Mouse (Mus musculus) liver, embryonic 12.5 days (tissue): Measurements from ENCODE around the gene Tet3. TPM values are rescaled to one million over a fixed set of nuclear protein-coding genes. Genes with fewer than 3 reads are reported as not detected.

ENCODE experiments used
- ATAC-seq: fragments of 200-750 bp; cut with Nextera tagmentation; 2 replicates; pipeline ENCODE4 v1.8.0; 2017; ENCODE audit warnings: moderate number of reproducible peaks, mild to moderate bottlenecking, moderate library complexity
- H3K27ac ChIP-seq: fragments of 300-500 bp; sonication (generic); 2 replicates; pipeline ENCODE4 v1.5.1; 2016; ENCODE audit warnings: mild to moderate bottlenecking
- H3K27me3 ChIP-seq: fragments of 300-500 bp; sonication (generic); replicated peaks from 2 replicates; pipeline ENCODE4 v1.6.1; 2016; ENCODE audit warnings: mild to moderate bottlenecking, moderate library complexity
- H3K36me3 ChIP-seq: fragments of 300-500 bp; sonication (generic); 2 replicates; pipeline ENCODE4 v1.6.1; 2016; ENCODE audit warnings: mild to moderate bottlenecking, moderate library complexity
- H3K4me1 ChIP-seq: fragments of 300-500 bp; sonication (generic); 2 replicates; pipeline ENCODE4 v1.6.1; 2016
- H3K4me2 ChIP-seq: fragments of 300-500 bp; sonication (generic); 2 replicates; pipeline ENCODE4 v1.6.1; 2016; ENCODE audit warnings: mild to moderate bottlenecking, moderate library complexity
- H3K4me3 ChIP-seq: fragments of 300-500 bp; sonication (generic); 2 replicates; pipeline ENCODE4 v1.5.1; 2016; ENCODE audit warnings: mild to moderate bottlenecking, moderate library complexity
- H3K9ac ChIP-seq: fragments of 300-500 bp; sonication (generic); 2 replicates; pipeline ENCODE4 v1.6.1; 2016; ENCODE audit warnings: mild to moderate bottlenecking, moderate library complexity
- H3K9me3 ChIP-seq: fragments of 300-500 bp; sonication (generic); replicated peaks from 2 replicates; pipeline ENCODE4 v1.6.1; 2016; ENCODE audit warnings: mild to moderate bottlenecking, moderate library complexity
- WGBS: fragments of 180-500 bp; shearing (Covaris S2); methylation state at CpG from one replicate; pipeline ENCODE4 v1.1.7; 2016; ENCODE audit not compliant: insufficient replicate concordance; 5-methylcytosine and 5-hydroxymethylcytosine counted together
- polyA plus RNA-seq: library from polyadenylated mRNA; unstranded; fragments of >200 nt; fragmentation: Nextera tagmentation; extraction: Ambion mirVana; gene quantifications from 2 replicates; pipeline ENCODE4 v1.2.1, GENCODE M21; 2016

Gene Tet3
- polyA plus RNA-seq, 1 experiment from 2014 or later, result 12.1 TPM

- ATAC-seq, result peak; percentile 100
Observed at GRCm38 (mm10) chr6:83381510-83382491, 77.1 kb downstream of the Tet3 start.

GRCm38 (mm10) chr6:83373704-83374300 is 85.1 kb downstream of the Tet3 start:
- Histone ChIP-seq H3K36me3 (peaks cover 99% of the 10 kb centered on the region), H3K9ac (no peak overlapping the region), H3K27me3 (no peaks in the 10 kb centered on the region), H3K4me2 (no peak overlapping the region), H3K9me3 (no peaks in the 10 kb centered on the region), H3K27ac (no peak overlapping the region), H3K4me1 (no peaks in the 10 kb centered on the region), H3K4me3 (no peak overlapping the region)
- ATAC-seq, result no peak
- WGBS, result 78% methylated on average over 9 of the region's 9 CpGs

More at GRCm38 (mm10) chr6:83381510-83382491, 77.1 kb downstream of the Tet3 start:
- Histone ChIP-seq H3K27ac (peak overlapping the region; percentile 70), H3K36me3 (peaks cover 95% of the 10 kb centered on the region), H3K4me3 (no peak overlapping the region), H3K27me3 (no peaks in the 10 kb centered on the region), H3K9ac (0 out of 2 replicates have a peak overlapping the region, but pooled peaks have one; percentile 40), H3K4me1 (peaks cover 28% of the 10 kb centered on the region), H3K4me2 (peak overlapping the region; percentile 42), H3K9me3 (no peaks in the 10 kb centered on the region)
- 42% methylated on average over 10 of the region's 10 CpGs for WGBS

- no peak overlapping the region for H3K27ac ChIP-seq
- H3K4me2 ChIP-seq, result no peak overlapping the region
- ATAC-seq, result no peak
- H3K4me1 ChIP-seq, result no peaks in the 10 kb centered on the region
- 73% methylated on average over 3 of the region's 3 CpGs for WGBS
- H3K4me3 ChIP-seq, result no peak overlapping the region
- H3K9me3 ChIP-seq, result no peaks in the 10 kb centered on the region
- no peaks in the 10 kb centered on the region for H3K27me3 ChIP-seq
- H3K9ac ChIP-seq, result no peak overlapping the region
- H3K36me3 ChIP-seq, result peaks cover 98% of the 10 kb centered on the region
Observed at GRCm38 (mm10) chr6:83371350-83371749, 87.5 kb downstream of the Tet3 start.

- 88% methylated on average over 21 of the region's 21 CpGs for WGBS
- no peak for ATAC-seq
- Histone ChIP-seq H3K9me3 (no peaks in the 10 kb centered on the region), H3K4me2 (no peak overlapping the region), H3K27ac (no peak overlapping the region), H3K27me3 (no peaks in the 10 kb centered on the region), H3K9ac (no peak overlapping the region), H3K4me3 (no peak overlapping the region), H3K4me1 (no peaks in the 10 kb centered on the region), H3K36me3 (peaks cover 94% of the 10 kb centered on the region)
Observed at GRCm38 (mm10) chr6:83370316-83370965, 88.4 kb downstream of the Tet3 start.

- peaks cover 21% of the 10 kb centered on the region for H3K4me1 ChIP-seq
- no peaks in the 10 kb centered on the region for H3K9me3 ChIP-seq
- peaks cover 67% of the 10 kb centered on the region for H3K36me3 ChIP-seq
- H3K27ac ChIP-seq, result no peak overlapping the region
- H3K4me3 ChIP-seq, result no peak overlapping the region
- H3K4me2 ChIP-seq, result no peak overlapping the region
- no peaks in the 10 kb centered on the region for H3K27me3 ChIP-seq
- ATAC-seq, result no peak
- no peak overlapping the region for H3K9ac ChIP-seq
- WGBS, result 83% methylated on average over 12 of the region's 12 CpGs
Observed at GRCm38 (mm10) chr6:83363075-83363474, 95.8 kb downstream of the Tet3 start.

- Histone ChIP-seq H3K9me3 (no peaks in the 10 kb centered on the region), H3K36me3 (peaks cover 68% of the 10 kb centered on the region), H3K27ac (0 out of 2 replicates have a peak overlapping the region, but pooled peaks have one; percentile 31), H3K9ac (no peak overlapping the region), H3K4me1 (peaks cover 27% of the 10 kb centered on the region), H3K4me2 (no peak overlapping the region), H3K4me3 (no peak overlapping the region), H3K27me3 (no peaks in the 10 kb centered on the region)
- ATAC-seq, result 0 out of 2 replicates have a peak, but pooled peaks have one; percentile 28
- 38% methylated on average over 11 of the region's 11 CpGs for WGBS
Observed at GRCm38 (mm10) chr6:83361523-83362248, 97.2 kb downstream of the Tet3 start.

- Histone ChIP-seq H3K4me1 (peaks cover 62% of the 10 kb centered on the region), H3K27me3 (no peaks in the 10 kb centered on the region), H3K4me3 (no peak overlapping the region), H3K27ac (peak overlapping the region; percentile 5; the same call in 1 of the 2 replicates), H3K4me2 (no peak overlapping the region), H3K9me3 (no peaks in the 10 kb centered on the region), H3K9ac (no peak overlapping the region), H3K36me3 (peaks cover 92% of the 10 kb centered on the region)
- no peak for ATAC-seq
- 87% methylated on average over 10 of the region's 10 CpGs for WGBS
Observed at GRCm38 (mm10) chr6:83357436-83357835, 101.4 kb downstream of the Tet3 start.

- H3K4me3 ChIP-seq, result no peak overlapping the region
- WGBS, result 23% methylated on average over 7 of the region's 7 CpGs
- H3K9ac ChIP-seq, result peak overlapping the region; percentile 48
- ATAC-seq, result peak; percentile 25; the same call in 1 of the 2 replicates
- peaks cover 91% of the 10 kb centered on the region for H3K36me3 ChIP-seq
- H3K9me3 ChIP-seq, result no peaks in the 10 kb centered on the region
- H3K27ac ChIP-seq, result peak overlapping the region; percentile 59
- no peaks in the 10 kb centered on the region for H3K27me3 ChIP-seq
- no peak overlapping the region for H3K4me2 ChIP-seq
- H3K4me1 ChIP-seq, result peaks cover 65% of the 10 kb centered on the region
Observed at GRCm38 (mm10) chr6:83356569-83357138, 102.2 kb downstream of the Tet3 start.

- Histone ChIP-seq H3K4me1 (peaks cover 68% of the 10 kb centered on the region), H3K36me3 (peaks cover 89% of the 10 kb centered on the region), H3K9ac (peak overlapping the region; percentile 22; the same call in 1 of the 2 replicates), H3K27ac (peak overlapping the region; percentile 98), H3K4me2 (0 out of 2 replicates have a peak overlapping the region, but pooled peaks have one; percentile 4), H3K4me3 (no peak overlapping the region), H3K27me3 (no peaks in the 10 kb centered on the region), H3K9me3 (no peaks in the 10 kb centered on the region)
- WGBS, result 73% methylated on average over 9 of the region's 9 CpGs
- ATAC-seq, result no peak
Observed at GRCm38 (mm10) chr6:83354856-83355781, 103.8 kb downstream of the Tet3 start.

GRCm38 (mm10) chr6:83352666-83353410 is 106.0 kb downstream of the Tet3 start:
- H3K27ac ChIP-seq, result peak overlapping the region; percentile 98

More at GRCm38 (mm10) chr6:83352666-83353410, 106.0 kb downstream of the Tet3 start:
- peak overlapping the region; percentile 83 for H3K4me3 ChIP-seq
- peaks cover 73% of the 10 kb centered on the region for H3K36me3 ChIP-seq
- no peaks in the 10 kb centered on the region for H3K9me3 ChIP-seq
- peaks cover 81% of the 10 kb centered on the region for H3K4me1 ChIP-seq
- H3K4me2 ChIP-seq, result peak overlapping the region; percentile 76
- ATAC-seq, result no peak
- WGBS, result 88% methylated on average over 24 of the region's 24 CpGs
- H3K9ac ChIP-seq, result peak overlapping the region; percentile 95
- H3K27me3 ChIP-seq, result no peaks in the 10 kb centered on the region
